Mouse (Mus musculus): ENCODE measurements around the gene Ppp2r5a.

- TF ChIP-seq POLR2A (IDR thresholded peaks at IDR 0.05; ENCODE audit: low read depth, low read length) (no peak), CTCF (conservative IDR thresholded peaks at IDR 0.05; ENCODE audit: insufficient read depth, insufficient read length, low read depth, low read length) (no peak)
These were observed 22.2 kb downstream of the Ppp2r5a start for GRCm38 (mm10) chr1:191380843-191381242.

Data from kidney, adult 2 months (tissue).